Mouse (Mus musculus): ENCODE measurements at regions not wholly inside any gene's neighbourhood (a gene's known extent, or its start where the extent isn't known, plus 50 kb on each side); places are given as distances from the start of the nearest gene placed in this dataset.

GRCm38 (mm10) chr11:111818124-111818523 lies 752.2 kb downstream of the Kcnj2 start:
- TF ChIP-seq CTCF (IDR thresholded peaks at IDR 0.05; ENCODE audit: low read depth) (no peak), EP300 (IDR thresholded peaks at IDR 0.05; ENCODE audit: low read depth) (no peak)
